In the genomic region with DNA sequence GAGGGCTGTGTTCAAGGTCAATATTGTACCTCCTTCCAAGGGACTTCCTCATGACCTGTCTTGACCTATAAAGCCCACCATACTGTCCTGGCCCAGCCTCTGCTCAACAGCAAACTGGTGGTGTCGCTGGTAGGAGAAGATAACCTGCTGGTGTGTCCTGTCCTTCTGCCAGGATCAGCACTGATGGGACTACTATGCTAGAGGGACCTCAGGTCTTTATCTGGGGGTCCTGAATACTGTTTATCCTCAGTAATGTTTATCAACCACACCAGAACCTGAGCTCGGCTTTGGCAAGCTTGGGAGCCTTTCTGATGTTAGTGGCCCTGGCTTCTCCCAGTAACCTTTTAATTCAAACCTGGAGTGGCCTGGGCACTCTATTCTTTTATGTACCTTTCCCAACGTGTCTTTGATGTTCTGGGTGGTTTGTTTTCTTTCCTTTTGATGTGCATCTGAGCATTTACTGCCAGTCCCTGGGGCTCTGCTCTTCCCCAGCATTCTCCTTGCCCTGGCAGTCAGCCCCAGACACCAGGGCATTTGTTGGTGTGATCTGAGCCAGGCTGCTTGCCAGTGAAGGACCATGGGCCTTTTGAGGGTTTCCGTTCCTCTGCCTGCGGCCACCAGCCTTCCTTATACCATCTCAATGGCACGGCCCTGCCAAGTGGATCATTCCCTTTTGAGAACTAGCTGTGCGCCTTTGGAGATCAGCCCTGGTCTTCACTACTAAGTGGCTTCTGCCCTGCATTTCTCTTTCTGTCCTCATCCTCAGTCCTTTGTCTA, we compare ENCODE assay signal across 10 mouse cellular contexts. TPM values are rescaled to one million over a fixed set of nuclear protein-coding genes. Genes with fewer than 3 reads are reported as not detected.
DNase-seq lines count a peak whose midpoint lies in the region.
"Had no signal": no experiment of that assay in that cellular context is flagged by ENCODE, and none has a peak within 500 bp of the region (broad histone marks: within the 10 kb centered on the region; RNA-seq: fewer than 3 reads in every experiment).

No protein-coding gene starts in this region.

- peak; percentile 41 for DNase-seq in adrenal gland, adult 2 months
- DNase-seq in adrenal gland, adult 8-10 months, result no peak
- DNase-seq in right cerebral cortex, adult 18-20 months, result peak; percentile 31
- no peak for DNase-seq in right cerebral cortex, postnatal 25 days
- DNase-seq in layer of hippocampus, adult 11-12 months (ENCODE audit: low spot score), result peak; percentile 60
- no peak for DNase-seq in kidney, adult 11 months
- DNase-seq in kidney, adult 9 months, result no peak
- DNase-seq in gastrocnemius, adult 8-10 months (ENCODE audit: low spot score in 2 of 2), result no peak
- DNase-seq: kidney, adult 8-10 months; lung, adult 2 months had no signal

RNA-seq across cellular contexts. Expression of gene Gas7, which starts 46.4 kb away (rescaled TPM):
- 10 to 100 TPM; 33.2 to 78.4 TPM for total RNA-seq in adrenal gland, adult 2 months (2021)
- 6.9 and 7.4 TPM in 2 replicates for polyA plus RNA-seq in adrenal gland, adult 2 months (2012; rRNA removed)
- 100 to 1,000 TPM in 1 of 4 experiments, 10 to 100 TPM in 3; 48.7 to 104 (median 74.3) TPM for total RNA-seq in adrenal gland, adult 8-10 months (2022)
- 1 to 10 TPM; 4.2 to 7.8 (median 5.1) TPM for total RNA-seq in gastrocnemius, adult 8-10 months (2022)

Comparison
In these comparisons a context has a peak if more than half of its experiments do, and no peak if none do; other contexts are left out.
1. DNase-seq: peak in adrenal gland, adult 2 months (single experiment), right cerebral cortex, adult 18-20 months (single experiment) and layer of hippocampus, adult 11-12 months (single experiment); none in adrenal gland, adult 8-10 months (single experiment), right cerebral cortex, postnatal 25 days (single experiment), kidney, adult 11 months (single experiment), kidney, adult 9 months (single experiment) and gastrocnemius, adult 8-10 months (0 of 2).